Mouse (Mus musculus) liver, postnatal 0 days (tissue): ENCODE measurements around the gene Slc10a4. TPM values are rescaled to one million over a fixed set of nuclear protein-coding genes. Genes with fewer than 3 reads are reported as not detected.
A peak's percentile ranks its signal among the peaks of the same experiment; 100 is the strongest.

ENCODE experiments used
- ATAC-seq: fragments of 200-750 bp; cut with Nextera tagmentation; 2 replicates; pipeline ENCODE4 v1.8.0; 2017; ENCODE audit warnings: mild to moderate bottlenecking, moderate library complexity
- DNase-seq: peaks from one replicate; pipeline ENCODE4 v3.0.0-alpha.2; 2016
- H3K27ac ChIP-seq: fragments of 300-500 bp; sonication (generic); 2 replicates; pipeline ENCODE4 v1.5.1; 2014; ENCODE audit warnings: antibody characterized with exemption, moderate library complexity, mild to moderate bottlenecking, low read depth
- H3K27me3 ChIP-seq: fragments of 300-500 bp; sonication (generic); 2 replicates; pipeline ENCODE4 v1.6.1; 2014; ENCODE audit warnings: low read length, control low read depth, mixed read lengths; ENCODE audit not compliant: insufficient read depth
- H3K36me3 ChIP-seq: fragments of 300-500 bp; sonication (generic); replicated peaks from 2 replicates; pipeline ENCODE4 v1.6.1; 2014; ENCODE audit warnings: mild to moderate bottlenecking, control low read depth, low read length, moderate library complexity, mixed read lengths; ENCODE audit not compliant: insufficient read depth
- H3K4me1 ChIP-seq: fragments of 300-500 bp; sonication (generic); 2 replicates; pipeline ENCODE4 v1.6.1; 2014; ENCODE audit warnings: antibody characterized with exemption, mild to moderate bottlenecking, control low read depth; ENCODE audit not compliant: insufficient read depth
- H3K4me2 ChIP-seq: fragments of 300-500 bp; sonication (generic); 2 replicates; pipeline ENCODE4 v1.6.1; 2014; ENCODE audit warnings: low read depth, mild to moderate bottlenecking, low read length, moderate library complexity, mixed read lengths
- H3K4me3 ChIP-seq: fragments of 300-500 bp; sonication (generic); 2 replicates; pipeline ENCODE4 v1.5.1; 2014; ENCODE audit warnings: low read depth, low read length
- H3K9ac ChIP-seq: fragments of 300-500 bp; sonication (generic); replicated peaks from 2 replicates; pipeline ENCODE4 v1.6.1; 2014; ENCODE audit warnings: mild to moderate bottlenecking, moderate library complexity
- H3K9me3 ChIP-seq: fragments of 300-500 bp; sonication (generic); 2 replicates; pipeline ENCODE4 v1.6.1; 2016; ENCODE audit warnings: mild to moderate bottlenecking, control low read depth, low read length, mixed read lengths
- CTCF ChIP-seq: sonication (generic); IDR thresholded peaks from 2 replicates; pipeline ENCODE4 v1.5.1; 2016; ENCODE audit warnings: antibody characterized with exemption, low read depth
- EP300 ChIP-seq: IDR thresholded peaks from 2 replicates; pipeline ENCODE4 v1.6.1; 2016; ENCODE audit warnings: antibody characterized with exemption, low read depth, mild to moderate bottlenecking
- WGBS: fragments of 180-500 bp; shearing (Covaris S2); extraction: QIAGEN DNeasy Blood & Tissue Kit; methylation state at CpG from one replicate; pipeline ENCODE4 v1.1.7; 2014; ENCODE audit not compliant: insufficient replicate concordance; 5-methylcytosine and 5-hydroxymethylcytosine counted together
- polyA plus RNA-seq: library from polyadenylated mRNA; unstranded; fragments of >200 nt; fragmentation: Nextera tagmentation; extraction: Ambion mirVana; gene quantifications from 2 replicates; pipeline ENCODE4 v1.2.1, GENCODE M21; 2015

Gene Slc10a4
- polyA plus RNA-seq, result not detected in 2 replicates

DNA sequence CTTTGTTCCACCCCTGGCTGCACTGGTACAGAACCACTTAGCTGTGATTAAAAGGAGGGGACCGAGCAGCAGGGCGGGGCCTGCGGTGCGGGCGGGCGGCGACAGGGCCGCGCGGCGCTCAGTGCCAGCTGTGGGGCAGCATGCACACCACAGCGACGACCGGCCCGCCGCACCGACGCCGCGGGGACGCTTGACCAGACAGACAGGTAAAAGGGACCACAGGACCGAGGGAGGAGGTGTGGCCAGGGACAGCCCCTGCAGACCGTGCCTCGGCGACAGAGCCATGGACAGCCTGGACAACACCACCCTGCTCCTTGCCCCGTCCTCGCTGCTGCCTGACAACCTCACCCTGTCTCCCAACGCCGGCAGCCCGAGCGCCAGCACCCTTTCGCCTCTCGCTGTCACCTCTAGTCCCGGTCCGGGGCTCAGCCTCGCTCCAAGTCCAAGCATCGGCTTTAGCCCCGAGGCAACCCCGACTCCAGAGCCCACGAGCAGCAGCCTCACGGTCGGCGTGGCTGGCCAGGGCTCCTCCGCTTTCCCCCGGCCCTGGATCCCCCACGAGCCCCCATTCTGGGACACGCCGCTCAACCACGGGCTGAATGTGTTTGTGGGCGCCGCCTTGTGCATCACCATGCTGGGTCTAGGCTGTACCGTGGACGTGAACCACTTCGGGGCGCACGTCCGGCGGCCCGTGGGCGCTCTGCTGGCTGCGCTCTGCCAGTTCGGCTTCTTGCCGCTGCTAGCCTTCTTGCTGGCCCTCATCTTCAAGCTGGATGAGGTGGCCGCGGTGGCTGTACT lies at the start of gene Slc10a4:
TSS of gene Slc10a4 (plus strand) at position 100 of the 798 bp plus-strand sequence.
- Histone ChIP-seq H3K4me1 (peaks cover 3% of the 10 kb centered on the region; the same call in 1 of the 2 replicates), H3K36me3 (no peaks in the 10 kb centered on the region), H3K4me2 (peak within 1 kb of the TSS; percentile 51), H3K9me3 (no peaks in the 10 kb centered on the region), H3K9ac (no peak within 1 kb of the TSS), H3K27ac (no peak within 1 kb of the TSS), H3K4me3 (peak within 1 kb of the TSS; percentile 26; the same call in 1 of the 2 replicates), H3K27me3 (peaks cover 22% of the 10 kb centered on the region)
- ATAC-seq (no peak), DNase-seq (peak; percentile 22)
- 9% methylated on average over 62 of the region's 65 CpGs for WGBS
- TF ChIP-seq CTCF, result no peak
- no peak for TF ChIP-seq EP300

DNA sequence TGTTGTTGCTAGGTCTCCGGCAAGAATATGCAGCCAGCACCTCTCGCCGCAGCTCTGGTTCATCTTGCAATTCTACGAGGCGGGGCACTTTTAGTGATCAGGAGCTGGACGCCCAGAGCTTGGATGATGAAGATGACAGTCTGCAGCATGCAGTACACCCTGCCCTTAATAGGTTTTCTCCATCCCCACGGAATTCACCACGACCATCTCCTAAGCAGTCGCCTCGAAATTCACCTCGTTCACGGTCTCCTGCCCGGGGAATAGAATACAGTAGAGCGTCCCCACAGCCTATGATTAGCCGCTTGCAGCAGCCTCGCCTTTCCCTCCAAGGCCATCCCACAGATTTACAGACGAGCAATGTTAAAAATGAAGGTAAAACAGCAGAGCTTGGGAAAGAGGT lies 49.4 kb upstream of the Slc10a4 start:
- H3K27ac ChIP-seq, result no peak overlapping the region
- DNase-seq, result no peak
- H3K4me3 ChIP-seq, result no peak overlapping the region
- no peak overlapping the region for H3K4me2 ChIP-seq
- no peaks in the 10 kb centered on the region for H3K4me1 ChIP-seq
- TF ChIP-seq EP300 (no peak), CTCF (no peak)
- 88% methylated on average over 17 of the region's 17 CpGs for WGBS
- no peak overlapping the region for H3K9ac ChIP-seq
- no peaks in the 10 kb centered on the region for H3K9me3 ChIP-seq
- no peaks in the 10 kb centered on the region for H3K27me3 ChIP-seq
- no peak for ATAC-seq
- H3K36me3 ChIP-seq, result peaks cover 5% of the 10 kb centered on the region

DNA sequence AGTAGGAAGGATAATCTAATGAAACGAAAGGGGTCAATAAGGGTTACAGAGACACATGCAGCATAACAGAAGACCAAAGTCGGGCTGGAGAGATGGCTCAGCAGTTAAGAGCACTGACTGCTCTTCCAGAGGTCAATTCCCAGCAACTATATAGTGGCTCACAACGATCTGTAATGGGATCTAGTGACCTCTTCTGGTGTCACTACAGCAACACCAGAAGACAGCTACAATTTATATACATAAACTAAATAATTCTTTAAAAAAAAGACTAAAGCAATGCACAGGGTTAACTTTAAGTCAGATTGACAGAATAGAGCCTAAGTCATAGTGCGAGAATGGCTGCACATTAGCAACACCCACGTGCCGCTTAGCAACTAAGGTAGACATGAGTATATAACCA lies 46.6 kb upstream of the Slc10a4 start:
- no peaks in the 10 kb centered on the region for H3K4me1 ChIP-seq
- DNase-seq, result no peak
- H3K27ac ChIP-seq, result no peak overlapping the region
- no peaks in the 10 kb centered on the region for H3K9me3 ChIP-seq
- H3K27me3 ChIP-seq, result no peaks in the 10 kb centered on the region
- no peak overlapping the region for H3K4me3 ChIP-seq
- H3K36me3 ChIP-seq, result peaks cover 13% of the 10 kb centered on the region
- WGBS, result 80% methylated on average over 6 of the region's 6 CpGs
- no peak for ATAC-seq
- no peak overlapping the region for H3K9ac ChIP-seq
- TF ChIP-seq EP300 (no peak), CTCF (no peak)
- H3K4me2 ChIP-seq, result no peak overlapping the region

- ATAC-seq (no peak), DNase-seq (no peak)
- Histone ChIP-seq H3K27ac (no peak overlapping the region), H3K4me2 (no peak overlapping the region), H3K9ac (no peak overlapping the region), H3K9me3 (no peaks in the 10 kb centered on the region), H3K4me1 (no peaks in the 10 kb centered on the region), H3K27me3 (no peaks in the 10 kb centered on the region), H3K4me3 (no peak overlapping the region), H3K36me3 (peaks cover 22% of the 10 kb centered on the region)
- TF ChIP-seq CTCF, result no peak
- TF ChIP-seq EP300, result no peak
- 63% methylated on average over 3 of the region's 3 CpGs for WGBS
These were observed 41.0 kb upstream of the Slc10a4 start for GRCm38 (mm10) chr5:72965706-72966105.

DNA sequence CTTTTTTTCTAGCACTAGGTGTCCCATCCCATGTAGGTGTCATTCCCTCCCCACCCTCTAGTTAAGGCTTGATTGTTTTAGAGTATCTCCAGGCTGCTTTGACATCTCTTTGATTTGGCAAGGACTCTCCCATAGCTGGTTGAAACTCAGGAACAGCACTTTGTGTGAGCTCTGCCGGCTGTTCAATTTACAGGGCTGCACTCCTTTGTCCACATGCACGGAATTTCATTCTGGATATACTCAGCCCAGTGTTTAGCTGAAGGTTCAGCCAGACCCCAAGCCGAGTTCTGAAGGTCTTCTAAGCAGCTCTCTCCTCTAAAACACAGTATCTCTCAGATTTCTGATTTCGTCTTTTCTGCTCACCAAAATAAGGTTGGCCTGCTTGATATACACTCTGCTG lies 34.2 kb upstream of the Slc10a4 start:
- no peak for TF ChIP-seq CTCF
- TF ChIP-seq EP300, result no peak
- DNase-seq, result no peak
- H3K4me2 ChIP-seq, result no peak overlapping the region
- H3K27ac ChIP-seq, result no peak overlapping the region
- H3K27me3 ChIP-seq, result no peaks in the 10 kb centered on the region
- no peaks in the 10 kb centered on the region for H3K9me3 ChIP-seq
- no peaks in the 10 kb centered on the region for H3K4me1 ChIP-seq
- peaks cover 17% of the 10 kb centered on the region; the same call in 1 of the 2 replicates for H3K36me3 ChIP-seq
- ATAC-seq, result no peak
- H3K9ac ChIP-seq, result no peak overlapping the region
- H3K4me3 ChIP-seq, result no peak overlapping the region
- WGBS, result 78% methylated on average over 4 of the region's 4 CpGs

DNA sequence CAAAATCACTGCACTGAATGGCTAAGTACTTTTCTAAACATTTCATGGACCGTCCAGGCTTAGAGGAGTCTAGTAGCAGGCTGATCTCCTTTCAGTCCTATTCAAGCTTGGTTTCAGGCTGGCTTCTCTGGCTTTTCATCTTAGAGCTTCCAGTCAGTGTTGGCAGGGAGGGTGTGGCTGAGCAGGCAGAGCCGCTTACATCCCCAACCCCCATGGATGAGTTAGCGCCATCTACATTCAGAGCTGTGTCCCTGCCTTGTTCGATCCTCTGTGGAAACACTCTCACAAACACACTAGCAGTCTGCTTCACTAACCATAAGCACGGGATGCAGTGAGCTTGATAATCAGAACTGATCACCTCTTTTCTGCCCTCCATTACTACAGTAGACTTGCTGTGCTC lies 33.7 kb upstream of the Slc10a4 start:
- H3K27ac ChIP-seq, result no peak overlapping the region
- H3K36me3 ChIP-seq, result peaks cover 17% of the 10 kb centered on the region; the same call in 1 of the 2 replicates
- TF ChIP-seq CTCF, result no peak
- no peak for TF ChIP-seq EP300
- H3K4me2 ChIP-seq, result no peak overlapping the region
- no peak overlapping the region for H3K4me3 ChIP-seq
- H3K4me1 ChIP-seq, result no peaks in the 10 kb centered on the region
- no peaks in the 10 kb centered on the region for H3K27me3 ChIP-seq
- H3K9ac ChIP-seq, result no peak overlapping the region
- H3K9me3 ChIP-seq, result no peaks in the 10 kb centered on the region
- DNase-seq (no peak), ATAC-seq (no peak)
- WGBS, result 82% methylated on average over 5 of the region's 5 CpGs
